Mouse (Mus musculus): ENCODE measurements around the gene Agbl5. TPM values are rescaled to one million over a fixed set of nuclear protein-coding genes. Genes with fewer than 3 reads are reported as not detected.
"Not testable (repeated sequence)": the region's sequence is repeated elsewhere in the genome, so short reads cannot be mapped to it uniquely, and the experiment has no call there.

Agbl5 gene
- total RNA-seq (2021), result 1 to 10 TPM; 9.4 to 9.7 TPM

GRCm38 (mm10) chr5:30888337-30889087, at the start of gene Agbl5:
Gene Agbl5, plus strand, starts transcription at chr5:30888694.
- peak; percentile 95 for DNase-seq
- intact Hi-C loops (cut with DNase I), result loop anchor here (1.0 to 2.0 kb wide), 2 partner anchors 19 to 24 kb away; partner anchors contain the start of gene Emilin1

GRCm38 (mm10) chr5:30839731-30840130, 48.8 kb upstream of the Agbl5 start:
- intact Hi-C loops (cut with DNase I), result no loop called here

GRCm38 (mm10) chr5:30841896-30842295, 46.6 kb upstream of the Agbl5 start:
- DNase-seq, result no peak
- intact Hi-C loops (cut with DNase I), result no loop called here

More at GRCm38 (mm10) chr5:30839731-30840130, 48.8 kb upstream of the Agbl5 start:
- no peak for DNase-seq

GRCm38 (mm10) chr5:30849891-30850555, 38.5 kb upstream of the Agbl5 start:
- intact Hi-C loops (cut with DNase I), result no loop called here
- DNase-seq, result peak in 1 of 2 experiments; percentile 29

GRCm38 (mm10) chr5:30850556-30850925, 38.0 kb upstream of the Agbl5 start:
- no peak for DNase-seq
- intact Hi-C loops (cut with DNase I), result no loop called here

GRCm38 (mm10) chr5:30853522-30853921, 35.0 kb upstream of the Agbl5 start:
- DNase-seq, result no peak
- intact Hi-C loops (cut with DNase I), result no loop called here

GRCm38 (mm10) chr5:30855674-30856073, 32.8 kb upstream of the Agbl5 start:
- DNase-seq, result no peak
- intact Hi-C loops (cut with DNase I), result loop anchor here (2.0 kb wide), 1 partner anchor 49 kb away; no protein-coding TSS in a partner anchor

- intact Hi-C loops (cut with DNase I), result no loop called here
- no peak for DNase-seq
Measured at GRCm38 (mm10) chr5:30856124-30856523, 32.4 kb upstream of the Agbl5 start.

GRCm38 (mm10) chr5:30863852-30864251, 24.6 kb upstream of the Agbl5 start:
- intact Hi-C loops (cut with DNase I), result no loop called here
- DNase-seq, result peak; percentile 50

- no peak for DNase-seq
Measured at GRCm38 (mm10) chr5:30864322-30864721, 24.2 kb upstream of the Agbl5 start.

GRCm38 (mm10) chr5:30866871-30867270, 21.6 kb upstream of the Agbl5 start:
- no peak for DNase-seq
- intact Hi-C loops (cut with DNase I), result loop anchor here (5.0 kb wide), 1 partner anchor 130 kb away; no protein-coding TSS in a partner anchor

More at GRCm38 (mm10) chr5:30864322-30864721, 24.2 kb upstream of the Agbl5 start:
- intact Hi-C loops (cut with DNase I), result no loop called here

- intact Hi-C loops (cut with DNase I), result loop anchor here (5.0 kb wide), 1 partner anchor 130 kb away; no protein-coding TSS in a partner anchor
- no peak for DNase-seq
Measured at GRCm38 (mm10) chr5:30867712-30868111, 20.8 kb upstream of the Agbl5 start, which contains the start of gene Tmem214. Gene Tmem214, plus strand, starts transcription at chr5:30868012.

- no peak for DNase-seq
- intact Hi-C loops (cut with DNase I), result loop anchor here (1.0 to 5.0 kb wide), 2 partner anchors 19 to 128 kb away; partner anchors contain the start of gene Agbl5
Measured at GRCm38 (mm10) chr5:30868981-30869380, 19.5 kb upstream of the Agbl5 start.

GRCm38 (mm10) chr5:30869405-30870130, 18.9 kb upstream of the Agbl5 start:
- intact Hi-C loops (cut with DNase I), result loop anchor here (1.0 to 5.0 kb wide), 2 partner anchors 19 to 128 kb away; partner anchors contain the start of gene Agbl5
- peak; percentile 95 to 96 for DNase-seq

- no peak for DNase-seq
- intact Hi-C loops (cut with DNase I), result no loop called here
Measured at GRCm38 (mm10) chr5:30870131-30870406, 18.4 kb upstream of the Agbl5 start.

GRCm38 (mm10) chr5:30872574-30872973, 15.9 kb upstream of the Agbl5 start:
- intact Hi-C loops (cut with DNase I), result no loop called here
- no peak for DNase-seq

GRCm38 (mm10) chr5:30874365-30874764, 14.1 kb upstream of the Agbl5 start:
- intact Hi-C loops (cut with DNase I), result no loop called here
- DNase-seq, result no peak

GRCm38 (mm10) chr5:30878616-30879015, 9.9 kb upstream of the Agbl5 start:
- DNase-seq, result peak; percentile 26 to 50
- intact Hi-C loops (cut with DNase I), result no loop called here

- DNase-seq, result no peak
- intact Hi-C loops (cut with DNase I), result no loop called here
Measured at GRCm38 (mm10) chr5:30879347-30879943, 9.0 kb upstream of the Agbl5 start.

GRCm38 (mm10) chr5:30881839-30882238, 6.7 kb upstream of the Agbl5 start:
- DNase-seq; intact Hi-C loops (cut with DNase I): not testable (repeated sequence)

GRCm38 (mm10) chr5:30886209-30886608, 2.3 kb upstream of the Agbl5 start:
- no peak for DNase-seq
- intact Hi-C loops (cut with DNase I), result no loop called here
